Mouse (Mus musculus): Measurements from ENCODE around the gene Afp. TPM values are rescaled to one million over a fixed set of nuclear protein-coding genes. Genes with fewer than 3 reads are reported as not detected.
A peak's percentile ranks its signal among the peaks of the same experiment; 100 is the strongest.

Gene Afp
- polyA plus RNA-seq, 2 experiments: 0.58 to 39.3 TPM

DNA sequence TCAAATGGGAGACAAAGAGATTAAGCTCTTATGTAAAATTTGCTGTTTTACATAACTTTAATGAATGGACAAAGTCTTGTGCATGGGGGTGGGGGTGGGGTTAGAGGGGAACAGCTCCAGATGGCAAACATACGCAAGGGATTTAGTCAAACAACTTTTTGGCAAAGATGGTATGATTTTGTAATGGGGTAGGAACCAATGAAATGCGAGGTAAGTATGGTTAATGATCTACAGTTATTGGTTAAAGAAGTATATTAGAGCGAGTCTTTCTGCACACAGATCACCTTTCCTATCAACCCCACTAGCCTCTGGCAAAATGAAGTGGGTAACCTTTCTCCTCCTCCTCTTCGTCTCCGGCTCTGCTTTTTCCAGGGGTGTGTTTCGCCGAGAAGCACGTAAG lies 29.9 kb upstream of the Afp start, which contains the start of gene Alb:
Gene Alb, plus strand, starts transcription at position 279 of the 400 bp plus-strand sequence.
- no peak for ATAC-seq (ENCODE audit: low FRiP score, low read depth)

DNA sequence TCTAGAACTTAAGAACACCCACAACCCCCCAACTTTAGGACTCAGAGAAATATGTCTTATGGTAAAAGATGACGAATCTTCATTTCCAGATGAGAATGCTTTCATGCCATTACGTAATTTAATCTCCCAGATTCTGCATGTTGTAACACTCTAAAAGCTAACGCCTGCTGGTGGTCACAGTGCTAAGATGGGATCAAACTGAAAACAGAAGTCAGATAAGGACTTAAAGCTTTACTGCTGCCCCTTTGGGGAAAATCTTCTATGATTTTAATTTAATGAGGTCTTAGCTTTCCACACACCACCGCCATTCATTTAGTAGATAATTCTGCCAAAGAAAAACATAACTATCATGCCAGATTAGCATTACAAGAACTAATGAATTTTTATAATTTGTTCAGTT lies 23.7 kb upstream of the Afp start:
- 54% methylated on average over 4 of the region's 4 CpGs for WGBS
- DNase-seq (ENCODE audit: low spot score): no peak
- ATAC-seq (ENCODE audit: low FRiP score, low read depth): no peak
- H3K9me3 ChIP-seq (ENCODE audit: control insufficient read depth, low read length): no peaks in the 10 kb centered on the region
- H3K9ac ChIP-seq (ENCODE audit: low read depth, low read length, severe bottlenecking): no peak overlapping the region
- H3K4me3 ChIP-seq (replicated peaks; ENCODE audit: low read length): no peak overlapping the region
- H3K27me3 ChIP-seq (ENCODE audit: control insufficient read depth, insufficient read depth, low read length): no peaks in the 10 kb centered on the region
- no peaks in the 10 kb centered on the region for H3K4me1 ChIP-seq (ENCODE audit: control insufficient read depth, insufficient read depth, low read length)
- H3K27ac ChIP-seq (replicated peaks; ENCODE audit: low read depth, low read length): no peak overlapping the region
- no peak for TF ChIP-seq POLR2A (IDR thresholded peaks at IDR 0.05; ENCODE audit: borderline replicate concordance, extremely low read depth, insufficient read depth, insufficient read length)
- H3K4me2 ChIP-seq (replicated peaks; ENCODE audit: low read depth, low read length, severe bottlenecking): no peak overlapping the region
- H3K36me3 ChIP-seq (ENCODE audit: control insufficient read depth, insufficient read depth, low read length): no peaks in the 10 kb centered on the region

More for the DNA sequence above, 29.9 kb upstream of the Afp start, which contains the start of gene Alb:
- no peaks in the 10 kb centered on the region for H3K27me3 ChIP-seq (ENCODE audit: control insufficient read depth, insufficient read depth, low read length)
- H3K36me3 ChIP-seq (ENCODE audit: control insufficient read depth, insufficient read depth, low read length): no peaks in the 10 kb centered on the region
- 53% methylated on average over 8 of the region's 8 CpGs for WGBS
- H3K9ac ChIP-seq (ENCODE audit: low read depth, low read length, severe bottlenecking): no peak within 1 kb of the TSS
- no peaks in the 10 kb centered on the region for H3K9me3 ChIP-seq (ENCODE audit: control insufficient read depth, low read length)
- H3K27ac ChIP-seq (replicated peaks; ENCODE audit: low read depth, low read length): no peak within 1 kb of the TSS
- no peaks in the 10 kb centered on the region for H3K4me1 ChIP-seq (ENCODE audit: control insufficient read depth, insufficient read depth, low read length)
- no peak for DNase-seq (ENCODE audit: low spot score)
- H3K4me2 ChIP-seq (replicated peaks; ENCODE audit: low read depth, low read length, severe bottlenecking): no peak within 1 kb of the TSS
- TF ChIP-seq POLR2A (IDR thresholded peaks at IDR 0.05; ENCODE audit: borderline replicate concordance, extremely low read depth, insufficient read depth, insufficient read length): no peak
- H3K4me3 ChIP-seq (replicated peaks; ENCODE audit: low read length): no peak within 1 kb of the TSS

GRCm38 (mm10) chr5:90467245-90467644 lies 23.3 kb upstream of the Afp start:
- Histone ChIP-seq H3K4me2 (replicated peaks; ENCODE audit: low read depth, low read length, severe bottlenecking) (no peak overlapping the region), H3K36me3 (ENCODE audit: control insufficient read depth, insufficient read depth, low read length) (no peaks in the 10 kb centered on the region), H3K9ac (ENCODE audit: low read depth, low read length, severe bottlenecking) (no peak overlapping the region), H3K9me3 (ENCODE audit: control insufficient read depth, low read length) (no peaks in the 10 kb centered on the region), H3K27me3 (ENCODE audit: control insufficient read depth, insufficient read depth, low read length) (no peaks in the 10 kb centered on the region), H3K4me1 (ENCODE audit: control insufficient read depth, insufficient read depth, low read length) (no peaks in the 10 kb centered on the region), H3K27ac (replicated peaks; ENCODE audit: low read depth, low read length) (no peak overlapping the region), H3K4me3 (replicated peaks; ENCODE audit: low read length) (no peak overlapping the region)
- no peak for ATAC-seq (ENCODE audit: low FRiP score, low read depth)
- TF ChIP-seq POLR2A (IDR thresholded peaks at IDR 0.05; ENCODE audit: borderline replicate concordance, extremely low read depth, insufficient read depth, insufficient read length): no peak
- WGBS: 36% methylated on average over 6 of the region's 6 CpGs
- peak; percentile 6 for DNase-seq (ENCODE audit: low spot score)

GRCm38 (mm10) chr5:90470836-90471235 lies 19.7 kb upstream of the Afp start:
- no peak for TF ChIP-seq POLR2A (IDR thresholded peaks at IDR 0.05; ENCODE audit: borderline replicate concordance, extremely low read depth, insufficient read depth, insufficient read length)
- Histone ChIP-seq H3K9me3 (ENCODE audit: control insufficient read depth, low read length) (no peaks in the 10 kb centered on the region), H3K27ac (replicated peaks; ENCODE audit: low read depth, low read length) (no peak overlapping the region), H3K9ac (ENCODE audit: low read depth, low read length, severe bottlenecking) (no peak overlapping the region), H3K4me3 (replicated peaks; ENCODE audit: low read length) (no peak overlapping the region), H3K4me1 (ENCODE audit: control insufficient read depth, insufficient read depth, low read length) (no peaks in the 10 kb centered on the region), H3K4me2 (replicated peaks; ENCODE audit: low read depth, low read length, severe bottlenecking) (no peak overlapping the region), H3K36me3 (ENCODE audit: control insufficient read depth, insufficient read depth, low read length) (no peaks in the 10 kb centered on the region), H3K27me3 (ENCODE audit: control insufficient read depth, insufficient read depth, low read length) (no peaks in the 10 kb centered on the region)
- 84% methylated on average over 3 of the region's 3 CpGs for WGBS
- DNase-seq (ENCODE audit: low spot score) (no peak), ATAC-seq (ENCODE audit: low FRiP score, low read depth) (no peak)

DNA sequence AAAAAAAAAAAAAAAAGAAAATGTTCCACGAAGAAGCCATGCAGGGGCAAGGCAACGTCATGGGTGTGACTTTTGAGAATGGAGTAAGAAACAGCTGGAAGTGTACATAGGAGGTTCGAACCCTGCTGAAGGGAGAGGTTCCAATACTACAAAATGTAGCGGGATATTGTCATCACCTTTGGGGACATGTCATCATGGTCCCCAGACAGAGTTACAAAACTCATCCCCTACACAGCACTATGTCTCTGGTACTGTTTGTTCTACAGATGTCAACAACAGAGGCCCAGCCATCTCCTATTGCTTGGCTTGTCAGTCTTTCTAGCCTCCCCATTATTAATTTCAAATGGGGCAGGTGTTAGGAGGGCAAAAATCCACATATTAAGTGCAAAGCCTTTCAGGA lies 16.6 kb upstream of the Afp start:
- Histone ChIP-seq H3K9me3 (ENCODE audit: control insufficient read depth, low read length) (no peaks in the 10 kb centered on the region), H3K4me3 (replicated peaks; ENCODE audit: low read length) (no peak overlapping the region), H3K27ac (replicated peaks; ENCODE audit: low read depth, low read length) (no peak overlapping the region), H3K36me3 (ENCODE audit: control insufficient read depth, insufficient read depth, low read length) (no peaks in the 10 kb centered on the region), H3K27me3 (ENCODE audit: control insufficient read depth, insufficient read depth, low read length) (no peaks in the 10 kb centered on the region), H3K9ac (ENCODE audit: low read depth, low read length, severe bottlenecking) (no peak overlapping the region), H3K4me1 (ENCODE audit: control insufficient read depth, insufficient read depth, low read length) (no peaks in the 10 kb centered on the region), H3K4me2 (replicated peaks; ENCODE audit: low read depth, low read length, severe bottlenecking) (no peak overlapping the region)
- no peak for ATAC-seq (ENCODE audit: low FRiP score, low read depth)
- 81% methylated on average over 4 of the region's 4 CpGs for WGBS
- no peak for TF ChIP-seq POLR2A (IDR thresholded peaks at IDR 0.05; ENCODE audit: borderline replicate concordance, extremely low read depth, insufficient read depth, insufficient read length)
- DNase-seq (ENCODE audit: low spot score): no peak

DNA sequence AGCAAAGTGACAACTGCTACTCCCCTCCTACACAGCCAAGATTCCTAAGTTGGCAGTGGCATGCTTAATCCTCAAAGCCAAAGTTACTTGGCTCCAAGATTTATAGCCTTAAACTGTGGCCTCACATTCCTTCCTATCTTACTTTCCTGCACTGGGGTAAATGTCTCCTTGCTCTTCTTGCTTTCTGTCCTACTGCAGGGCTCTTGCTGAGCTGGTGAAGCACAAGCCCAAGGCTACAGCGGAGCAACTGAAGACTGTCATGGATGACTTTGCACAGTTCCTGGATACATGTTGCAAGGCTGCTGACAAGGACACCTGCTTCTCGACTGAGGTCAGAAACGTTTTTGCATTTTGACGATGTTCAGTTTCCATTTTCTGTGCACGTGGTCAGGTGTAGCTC lies 16.2 kb upstream of the Afp start:
- H3K9me3 ChIP-seq (ENCODE audit: control insufficient read depth, low read length): no peaks in the 10 kb centered on the region
- DNase-seq (ENCODE audit: low spot score): no peak
- TF ChIP-seq POLR2A (IDR thresholded peaks at IDR 0.05; ENCODE audit: borderline replicate concordance, extremely low read depth, insufficient read depth, insufficient read length): no peak
- H3K27ac ChIP-seq (replicated peaks; ENCODE audit: low read depth, low read length): no peak overlapping the region
- H3K4me2 ChIP-seq (replicated peaks; ENCODE audit: low read depth, low read length, severe bottlenecking): no peak overlapping the region
- no peak overlapping the region for H3K4me3 ChIP-seq (replicated peaks; ENCODE audit: low read length)
- WGBS: 76% methylated on average over 5 of the region's 5 CpGs
- H3K9ac ChIP-seq (ENCODE audit: low read depth, low read length, severe bottlenecking): no peak overlapping the region
- no peaks in the 10 kb centered on the region for H3K4me1 ChIP-seq (ENCODE audit: control insufficient read depth, insufficient read depth, low read length)
- no peak for ATAC-seq (ENCODE audit: low FRiP score, low read depth)
- no peaks in the 10 kb centered on the region for H3K27me3 ChIP-seq (ENCODE audit: control insufficient read depth, insufficient read depth, low read length)
- no peaks in the 10 kb centered on the region for H3K36me3 ChIP-seq (ENCODE audit: control insufficient read depth, insufficient read depth, low read length)
